Comparison of ENCODE assay signal across 16 mouse cellular contexts in the genomic region with DNA sequence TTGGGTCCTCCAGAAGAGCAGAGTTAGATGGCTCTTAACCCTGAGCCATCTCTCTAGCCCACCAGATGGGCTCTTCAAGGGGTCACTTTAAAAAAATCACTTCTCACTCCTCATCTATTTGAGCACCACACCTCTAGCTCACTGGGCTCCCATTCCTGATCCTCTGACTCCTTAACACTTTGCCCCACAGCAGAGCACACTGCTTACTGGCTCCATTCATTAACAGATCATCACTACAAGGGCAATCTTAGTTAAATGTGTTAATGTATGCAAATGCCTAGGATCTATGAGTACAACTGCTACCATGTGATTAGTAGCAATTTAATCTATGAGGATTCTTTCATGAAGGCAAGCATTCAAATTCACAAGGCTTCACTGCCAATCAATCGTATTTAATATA.
"Had no signal": no experiment of that assay in that cellular context is flagged by ENCODE, and none has a peak within 500 bp of the region (broad histone marks: within the 10 kb centered on the region; RNA-seq: fewer than 3 reads in every experiment).

No protein-coding gene starts in this region.

- H3K4me2 ChIP-seq: lung, embryonic 15.5 days; midbrain, embryonic 13.5 days; midbrain, embryonic 15.5 days; neural tube, embryonic 12.5 days; stomach, embryonic 15.5 days had no signal

- H3K9me3 ChIP-seq: lung, embryonic 15.5 days; midbrain, embryonic 13.5 days; midbrain, embryonic 15.5 days; neural tube, embryonic 12.5 days; stomach, embryonic 15.5 days had no signal

- H3K4me1 ChIP-seq: midbrain, embryonic 15.5 days; neural tube, embryonic 12.5 days had no signal

- H3K27me3 ChIP-seq: lung, embryonic 15.5 days; megakaryocyte, embryonic 14.5 days; midbrain, embryonic 13.5 days; midbrain, embryonic 15.5 days; neural tube, embryonic 12.5 days; stomach, embryonic 15.5 days had no signal

- ATAC-seq: lung, postnatal 0 days; midbrain, embryonic 13.5 days; midbrain, embryonic 15.5 days had no signal

- H3K9ac ChIP-seq: lung, embryonic 15.5 days; midbrain, embryonic 13.5 days; midbrain, embryonic 15.5 days; neural tube, embryonic 12.5 days; stomach, embryonic 15.5 days had no signal

- DNase-seq: lung, adult 2 months; lung, postnatal 14 days; lung, postnatal 36 days; right cerebral cortex, postnatal 14 days; thymus, adult 2 months; thymus, postnatal 25 days; thymus, postnatal 4 days had no signal

- H3K27ac ChIP-seq: lung, embryonic 15.5 days; macrophage; midbrain, embryonic 13.5 days; midbrain, embryonic 15.5 days; neural tube, embryonic 12.5 days; stomach, embryonic 15.5 days; stomach, postnatal 0 days had no signal

- H3K4me3 ChIP-seq: lung, embryonic 15.5 days; megakaryocyte, embryonic 14.5 days; midbrain, embryonic 13.5 days; midbrain, embryonic 15.5 days; neural tube, embryonic 12.5 days; stomach, embryonic 15.5 days had no signal

- H3K36me3 ChIP-seq: midbrain, embryonic 15.5 days; stomach, embryonic 15.5 days had no signal
